Mouse (Mus musculus) B cell, adult (primary cell): ENCODE results near the gene Nol6. TPM values are rescaled to one million over a fixed set of nuclear protein-coding genes. Genes with fewer than 3 reads are reported as not detected.

ENCODE experiments used
- total RNA-seq: library from RNA; stranded (reverse); gene quantifications from 4 replicates; pipeline ENCODE4 v1.2.4, GENCODE M21; 2023; ENCODE audit not compliant: inconsistent age

Gene Nol6
- 56.9 to 65.9 TPM (median 59.5 TPM) in 4 replicates for total RNA-seq

GRCm38 (mm10) chr4:41124180-41124951 is at the start of gene Nol6:
Gene Nol6 (minus strand): TSS chr4:41124455.

DNA sequence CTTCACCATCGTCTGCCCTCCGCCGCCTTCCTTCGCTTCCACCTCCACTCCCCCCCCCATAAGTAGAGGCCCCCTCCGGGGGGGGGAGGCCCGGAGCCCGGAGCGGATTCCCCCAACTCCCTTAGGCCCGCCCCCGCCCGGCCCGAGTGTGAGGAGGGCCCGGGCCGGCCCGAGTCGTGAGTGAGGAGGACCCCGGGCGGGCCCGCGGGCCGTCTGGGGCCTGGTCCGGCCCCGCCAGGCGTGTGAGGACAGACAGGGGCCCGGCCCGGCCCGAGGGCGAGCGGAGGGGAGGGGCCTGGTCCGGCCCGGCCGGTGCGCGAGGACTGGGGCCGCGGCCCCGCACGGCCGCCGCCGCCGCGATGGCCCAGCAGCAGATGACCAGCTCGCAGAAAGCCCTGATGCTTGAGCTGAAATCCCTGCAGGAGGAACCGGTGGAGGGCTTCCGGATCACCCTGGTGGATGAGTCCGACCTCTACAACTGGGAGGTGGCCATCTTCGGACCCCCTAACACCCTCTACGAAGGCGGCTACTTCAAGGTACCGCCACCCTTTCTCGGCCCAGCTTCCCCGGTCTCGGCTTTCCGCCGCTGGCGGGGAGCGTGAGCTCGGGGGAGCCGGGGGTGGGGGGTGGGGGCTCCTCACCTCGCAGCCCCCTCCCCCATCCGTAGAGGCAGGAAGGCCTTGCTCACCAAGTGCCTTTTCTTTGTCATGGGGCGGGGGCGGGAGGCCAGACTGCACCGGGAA is 11.6 kb upstream of the Nol6 start, which contains the start of gene Ube2r2:
TSS of gene Ube2r2 (plus strand) at position 33 of the 743 bp plus-strand sequence.

GRCm38 (mm10) chr4:41097871-41098576 is 26.2 kb downstream of the Nol6 start, which contains the start of gene Aqp3:
Gene Aqp3 (minus strand): TSS chr4:41098183.

Other genes starting within 250 kb of the Nol6 start
- not detected in 4 replicates for gene Spink4, start 204.4 kb downstream of the Nol6 start, total RNA-seq
- gene Bag1, start 176.2 kb downstream of the Nol6 start, total RNA-seq, result 67.1 to 76.2 TPM (median 69.8 TPM) in 4 replicates
- 39.0 to 41.9 TPM (median 41.0 TPM) in 4 replicates for gene Chmp5, start 176.0 kb downstream of the Nol6 start, total RNA-seq
- 88.4 to 105 TPM (median 96.2 TPM) in 4 replicates for gene Nfx1, start 153.5 kb downstream of the Nol6 start, total RNA-seq
- gene Aqp7, start 76.3 kb downstream of the Nol6 start, total RNA-seq, result not detected in 4 replicates
- 0.96 to 2.1 TPM (median 1.0 TPM) in 3 of 4 replicates, not detected in the other for gene Aqp3, start 26.3 kb downstream of the Nol6 start, total RNA-seq
- gene Ube2r2, start 11.3 kb upstream of the Nol6 start, total RNA-seq, result 83.4 to 97.4 TPM (median 91.0 TPM) in 4 replicates
- gene Ubap2, start 150.7 kb upstream of the Nol6 start, total RNA-seq, result 51.9 to 63.1 TPM (median 58.3 TPM) in 4 replicates
- gene Dcaf12, start 190.4 kb upstream of the Nol6 start, total RNA-seq, result 40.3 to 44.5 TPM (median 42.0 TPM) in 4 replicates
- gene Ubap1, start 224.5 kb upstream of the Nol6 start, total RNA-seq, result 45.4 to 54.3 TPM (median 51.5 TPM) in 4 replicates